Mouse (Mus musculus) bone marrow, adult 2 months (tissue): ENCODE data around the gene Tmem200b.

Source experiments
- CTCF ChIP-seq: fragments of 200-500 bp; IDR thresholded peaks from 2 replicates; pipeline ENCODE4 v1.5.1; 2011; ENCODE audit warnings: low read length, control low read depth; ENCODE audit not compliant: control insufficient read depth, insufficient read depth
- POLR2A ChIP-seq: fragments of 200-500 bp; IDR thresholded peaks from 2 replicates; pipeline ENCODE4 v1.6.1; 2011; ENCODE audit warnings: low read depth, mild to moderate bottlenecking, control low read depth, low read length, borderline replicate concordance; ENCODE audit not compliant: control insufficient read depth

GRCm38 (mm10) chr4:131883571-131883970 is 38.0 kb upstream of the Tmem200b start:
- TF ChIP-seq POLR2A (no peak), CTCF (no peak)
